Mouse (Mus musculus) urinary bladder, postnatal 14 days (tissue): ENCODE data around the gene Crx.

Source experiments
- DNase-seq: peaks from one replicate; pipeline ENCODE4 v3.0.0; 2021; ENCODE audit warnings: low spot score

Crx gene

DNA sequence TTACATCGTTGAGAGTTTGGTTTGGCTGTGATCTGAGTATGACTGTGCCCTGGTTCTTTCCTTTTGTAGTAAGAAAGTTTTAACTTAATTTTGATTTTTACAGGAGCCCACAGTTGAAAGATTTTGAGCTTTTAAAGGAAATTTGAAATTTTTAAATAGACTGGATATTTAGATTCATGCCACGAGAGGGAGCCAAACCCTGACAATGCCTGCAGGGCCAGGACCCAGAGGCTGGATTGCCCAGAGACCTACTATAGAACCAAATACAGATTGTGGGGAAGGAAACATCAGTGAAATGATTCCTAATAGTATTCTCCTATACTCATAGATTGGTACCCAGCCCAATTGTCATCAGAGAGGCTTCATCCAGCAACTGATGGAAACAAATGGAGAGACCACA, 20.1 kb downstream of the Crx start:
- no peak for DNase-seq

DNA sequence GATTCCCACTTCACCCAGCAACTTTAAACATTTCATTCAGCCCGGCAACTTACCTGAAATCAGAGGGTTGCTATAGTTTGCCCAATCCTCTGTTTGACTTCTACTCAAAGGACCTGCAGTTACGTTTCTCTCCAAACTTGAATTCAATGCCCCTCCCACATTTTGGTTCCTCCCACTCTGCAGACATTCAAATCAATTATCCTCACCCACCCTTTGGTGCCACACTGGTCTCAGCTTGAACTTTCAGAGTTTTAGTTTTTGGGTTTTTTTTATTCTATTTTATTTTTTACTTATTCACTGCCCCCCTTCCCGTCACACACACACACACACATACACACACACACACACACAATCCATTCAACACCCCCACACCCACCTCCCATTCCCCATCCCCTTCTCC, 40.2 kb downstream of the Crx start, which contains the start of gene Obox6:
TSS of gene Obox6 (minus strand) at position 101 of the 400 bp plus-strand sequence.
- no peak for DNase-seq
